Mouse (Mus musculus) heart, embryonic 15.5 days (tissue): ENCODE measurements around the gene Nmi. TPM values are rescaled to one million over a fixed set of nuclear protein-coding genes. Genes with fewer than 3 reads are reported as not detected.

Experiments
- ATAC-seq: fragments of 200-750 bp; cut with Nextera tagmentation; replicated peaks from 2 replicates; pipeline ENCODE4 v1.8.0; 2017; ENCODE audit warnings: low read depth, moderate TSS enrichment; ENCODE audit not compliant: insufficient number of reproducible peaks, insufficient read depth, low FRiP score
- H3K27ac ChIP-seq: fragments of 300-500 bp; sonication (generic); 2 replicates; pipeline ENCODE4 v1.5.1; 2015; ENCODE audit warnings: mild to moderate bottlenecking, inconsistent platforms
- H3K27me3 ChIP-seq: fragments of 300-500 bp; sonication (generic); 2 replicates; pipeline ENCODE4 v1.6.1; 2015; ENCODE audit warnings: inconsistent platforms
- H3K36me3 ChIP-seq: fragments of 300-500 bp; sonication (generic); 2 replicates; pipeline ENCODE4 v1.6.1; 2015; ENCODE audit warnings: mild to moderate bottlenecking, inconsistent platforms
- H3K4me1 ChIP-seq: fragments of 300-500 bp; sonication (generic); replicated peaks from 2 replicates; pipeline ENCODE4 v1.6.1; 2015; ENCODE audit warnings: inconsistent platforms
- H3K4me2 ChIP-seq: fragments of 300-500 bp; sonication (generic); 2 replicates; pipeline ENCODE4 v1.6.1; 2015; ENCODE audit warnings: inconsistent platforms, mild to moderate bottlenecking, moderate library complexity
- H3K4me3 ChIP-seq: fragments of 300-500 bp; sonication (generic); 2 replicates; pipeline ENCODE4 v1.5.1; 2015; ENCODE audit warnings: mild to moderate bottlenecking, inconsistent platforms
- H3K9ac ChIP-seq: fragments of 300-500 bp; sonication (generic); 2 replicates; pipeline ENCODE4 v1.6.1; 2015; ENCODE audit warnings: mild to moderate bottlenecking, inconsistent platforms
- H3K9me3 ChIP-seq: fragments of 300-500 bp; sonication (generic); replicated peaks from 2 replicates; pipeline ENCODE4 v1.6.1; 2016; ENCODE audit warnings: inconsistent platforms
- WGBS: fragments of 180-500 bp; shearing (Covaris S2); methylation state at CpG from one replicate; pipeline ENCODE4 v1.1.7; 2015; ENCODE audit warnings: mixed read lengths; 5-methylcytosine and 5-hydroxymethylcytosine counted together
- polyA plus RNA-seq: library from polyadenylated mRNA; unstranded; fragments of >200 nt; fragmentation: Nextera tagmentation; extraction: Ambion mirVana; gene quantifications from 2 replicates; pipeline ENCODE4 v1.2.1, GENCODE M21; 2015

Gene Nmi
- polyA plus RNA-seq, 1 experiment from 2014 or later, result 16.2 TPM

DNA sequence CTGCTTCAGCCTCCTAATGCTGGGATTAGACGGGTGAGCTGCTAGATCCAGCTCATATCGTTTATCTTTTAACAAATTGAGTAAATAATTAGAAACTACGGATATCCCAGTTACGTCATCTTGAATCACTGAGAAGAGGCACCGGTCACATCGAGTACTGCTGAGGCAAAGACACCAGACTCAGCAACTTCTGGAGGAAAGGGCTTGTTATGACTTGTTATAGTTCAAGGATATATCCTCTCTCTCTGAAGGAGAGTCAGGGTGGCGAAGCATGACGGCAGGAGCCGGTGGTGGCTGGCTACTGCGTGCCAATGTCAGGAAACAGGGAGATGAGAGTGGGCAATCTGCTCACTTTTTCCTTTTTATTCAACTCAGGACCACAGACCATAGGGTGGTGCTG, 11.9 kb upstream of the Nmi start:
- no peak overlapping the region for H3K4me2 ChIP-seq
- WGBS, result 91% methylated on average over 10 of the region's 10 CpGs
- H3K9ac ChIP-seq, result no peak overlapping the region
- no peak overlapping the region for H3K27ac ChIP-seq
- peaks cover 8% of the 10 kb centered on the region; the same call in 1 of the 2 replicates for H3K4me1 ChIP-seq
- no peaks in the 10 kb centered on the region for H3K27me3 ChIP-seq
- no peaks in the 10 kb centered on the region for H3K9me3 ChIP-seq
- H3K36me3 ChIP-seq, result no peaks in the 10 kb centered on the region
- no peak overlapping the region for H3K4me3 ChIP-seq
- no peak for ATAC-seq

DNA sequence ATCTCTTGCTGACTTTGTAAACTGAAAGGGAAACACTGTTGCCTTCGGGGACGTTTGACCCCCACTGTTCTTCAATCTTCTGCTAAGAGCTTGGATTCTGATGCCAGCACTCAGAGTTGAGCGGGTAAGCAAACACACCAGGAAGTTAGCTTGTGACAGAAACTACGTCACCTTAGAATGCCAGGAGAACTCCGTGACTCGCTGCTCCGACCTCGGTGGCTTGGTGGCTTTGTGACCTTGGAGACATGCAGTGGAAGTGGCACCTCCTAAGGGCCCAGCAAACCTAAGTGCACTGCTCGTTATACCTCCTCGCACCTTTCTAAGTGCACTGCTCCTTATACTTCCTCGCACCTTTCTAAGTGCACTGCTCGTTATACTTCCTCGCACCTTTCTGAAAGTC, 9.0 kb upstream of the Nmi start:
- no peak for ATAC-seq
- Histone ChIP-seq H3K9ac (no peak overlapping the region), H3K4me1 (peaks cover 8% of the 10 kb centered on the region; the same call in 1 of the 2 replicates)

DNA sequence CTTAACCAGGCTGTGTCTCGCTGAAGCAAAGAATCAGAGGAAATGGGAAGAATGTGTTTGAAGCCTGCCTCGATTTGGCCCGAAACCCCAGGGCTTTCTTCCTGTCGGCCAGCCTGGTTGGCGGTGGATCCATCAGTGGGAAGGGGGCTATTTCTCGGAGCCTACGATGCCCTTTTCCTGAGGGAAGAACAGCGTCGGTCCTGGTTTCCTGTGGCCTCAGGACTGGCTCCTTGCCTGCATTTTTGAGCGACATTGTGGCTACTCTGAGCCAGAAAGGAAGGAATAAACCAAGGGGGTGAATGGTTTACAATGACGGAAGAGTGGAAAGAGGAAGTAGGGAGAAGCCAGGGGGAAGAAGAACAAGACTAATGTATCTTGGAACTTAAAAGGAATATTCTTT, 8.3 kb upstream of the Nmi start:
- Histone ChIP-seq H3K9me3 (0 out of 2 replicates have a peak, but pooled peaks cover 5% of the 10 kb centered on the region), H3K4me1 (peaks cover 8% of the 10 kb centered on the region; the same call in 1 of the 2 replicates), H3K4me2 (peak overlapping the region; percentile 50), H3K36me3 (no peaks in the 10 kb centered on the region), H3K27ac (peak overlapping the region; percentile 66), H3K9ac (no peak overlapping the region), H3K4me3 (no peak overlapping the region), H3K27me3 (no peaks in the 10 kb centered on the region)
- WGBS, result 43% methylated on average over 11 of the region's 11 CpGs
- peak; percentile 55; the same call in 1 of the 2 replicates for ATAC-seq

More for the DNA sequence above, 9.0 kb upstream of the Nmi start:
- Histone ChIP-seq H3K4me3 (no peak overlapping the region), H3K4me2 (peak overlapping the region; percentile 50; the same call in 1 of the 2 replicates), H3K36me3 (no peaks in the 10 kb centered on the region), H3K27me3 (no peaks in the 10 kb centered on the region), H3K9me3 (0 out of 2 replicates have a peak, but pooled peaks cover 5% of the 10 kb centered on the region), H3K27ac (peak overlapping the region; percentile 66; the same call in 1 of the 2 replicates)
- whole genome bisulfite sequencing, result 48% methylated on average over 13 of the region's 13 CpGs

DNA sequence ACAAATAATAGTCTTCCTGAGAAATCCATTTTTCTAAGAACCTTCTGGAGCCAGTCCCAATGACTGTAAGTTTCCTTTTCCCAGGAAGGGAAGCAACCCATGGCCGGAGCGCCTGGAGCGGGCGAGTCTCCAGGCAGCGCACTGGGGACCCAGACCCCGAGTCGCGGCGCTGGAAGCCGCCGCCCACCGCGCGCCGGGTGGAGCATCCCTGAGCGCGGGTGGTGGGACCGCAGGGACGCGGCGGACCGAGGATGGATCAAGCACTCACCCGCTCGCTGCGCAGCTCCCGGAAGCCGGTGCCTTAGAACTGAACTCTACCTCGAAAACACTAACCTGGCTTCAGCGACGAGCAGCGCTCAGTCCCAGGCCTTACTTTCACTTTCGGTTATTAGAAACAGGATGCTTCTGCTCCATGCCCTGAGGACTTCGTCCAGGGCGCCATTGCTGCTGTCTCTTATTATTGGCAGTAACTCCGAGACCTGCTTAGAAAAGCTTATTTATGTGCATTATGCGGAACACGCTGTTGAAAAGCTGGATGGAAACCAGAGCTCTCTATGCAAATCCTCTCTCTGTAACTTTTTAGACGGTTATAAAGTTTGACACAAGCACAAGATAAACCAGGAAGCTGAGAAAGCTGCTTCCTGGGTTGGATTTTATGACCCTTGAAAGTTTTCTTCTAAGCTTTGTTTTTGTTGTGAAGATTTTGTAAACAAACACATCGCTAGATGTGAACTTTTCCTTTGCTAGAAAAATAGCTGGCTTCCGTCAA, 469 bp downstream of the Nmi start:
- H3K4me2 ChIP-seq, result peak overlapping the region; percentile 61
- H3K27me3 ChIP-seq, result no peaks in the 10 kb centered on the region
- peak overlapping the region; percentile 83 for H3K27ac ChIP-seq
- no peaks in the 10 kb centered on the region for H3K9me3 ChIP-seq
- peak; percentile 80 for ATAC-seq
- H3K4me3 ChIP-seq, result peak overlapping the region; percentile 60
- H3K4me1 ChIP-seq, result peaks cover 4% of the 10 kb centered on the region
- WGBS, result 3% methylated on average over 40 of the region's 40 CpGs
- H3K9ac ChIP-seq, result peak overlapping the region; percentile 61
- H3K36me3 ChIP-seq, result no peaks in the 10 kb centered on the region

DNA sequence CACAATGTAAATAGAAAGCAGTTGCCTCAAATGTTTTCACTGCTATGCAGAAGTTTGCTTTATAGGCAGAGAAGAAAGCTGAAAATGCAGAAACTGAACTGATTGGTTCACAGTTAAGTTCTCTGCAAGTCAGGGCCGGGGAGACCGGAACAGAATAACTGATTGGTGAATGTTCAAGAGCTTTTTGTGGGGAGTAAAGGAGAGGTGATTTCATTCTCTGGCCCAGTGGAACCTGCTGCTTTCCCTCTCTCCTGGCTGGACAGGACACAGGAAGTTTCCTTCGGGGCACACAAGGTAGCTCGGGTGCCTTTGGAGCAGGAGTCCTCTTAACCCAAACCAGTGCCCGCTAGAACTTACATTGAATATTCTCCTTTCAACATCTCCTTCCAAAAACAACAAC, 1.2 kb downstream of the Nmi start:
- Histone ChIP-seq H3K4me1 (peaks cover 4% of the 10 kb centered on the region), H3K9me3 (no peaks in the 10 kb centered on the region), H3K9ac (no peak overlapping the region), H3K27me3 (no peaks in the 10 kb centered on the region), H3K4me2 (peak overlapping the region; percentile 61), H3K4me3 (peak overlapping the region; percentile 60), H3K36me3 (no peaks in the 10 kb centered on the region), H3K27ac (peak overlapping the region; percentile 83; the same call in 1 of the 2 replicates)
- ATAC-seq, result no peak
- 36% methylated on average over 5 of the region's 5 CpGs for WGBS

DNA sequence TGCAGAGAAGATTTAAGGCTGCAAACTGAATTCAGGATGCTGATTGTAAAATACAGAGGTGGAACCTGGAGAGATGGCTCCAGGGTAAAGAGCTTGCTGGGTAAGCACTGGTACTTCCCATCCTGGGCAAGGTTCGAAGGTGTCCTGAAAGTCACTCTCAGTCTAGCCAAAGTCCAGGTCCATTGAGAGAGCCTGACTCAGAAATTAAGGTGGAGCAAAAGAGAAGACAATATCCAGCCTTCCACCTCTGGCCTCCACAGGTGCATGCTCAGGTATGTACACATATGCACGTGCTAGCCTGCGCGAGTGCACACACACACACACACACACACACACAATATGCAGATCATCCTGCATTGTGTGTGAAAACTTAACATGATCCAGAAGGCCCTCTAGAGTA, 2.4 kb downstream of the Nmi start:
- no peaks in the 10 kb centered on the region for H3K36me3 ChIP-seq
- ATAC-seq, result no peak
- H3K27me3 ChIP-seq, result no peaks in the 10 kb centered on the region
- no peaks in the 10 kb centered on the region for H3K9me3 ChIP-seq
- H3K4me1 ChIP-seq, result peaks cover 4% of the 10 kb centered on the region
- H3K4me3 ChIP-seq, result no peak overlapping the region
- H3K4me2 ChIP-seq, result no peak overlapping the region
- H3K27ac ChIP-seq, result no peak overlapping the region
- 99% methylated on average over 4 of the region's 4 CpGs for WGBS
- H3K9ac ChIP-seq, result no peak overlapping the region

DNA sequence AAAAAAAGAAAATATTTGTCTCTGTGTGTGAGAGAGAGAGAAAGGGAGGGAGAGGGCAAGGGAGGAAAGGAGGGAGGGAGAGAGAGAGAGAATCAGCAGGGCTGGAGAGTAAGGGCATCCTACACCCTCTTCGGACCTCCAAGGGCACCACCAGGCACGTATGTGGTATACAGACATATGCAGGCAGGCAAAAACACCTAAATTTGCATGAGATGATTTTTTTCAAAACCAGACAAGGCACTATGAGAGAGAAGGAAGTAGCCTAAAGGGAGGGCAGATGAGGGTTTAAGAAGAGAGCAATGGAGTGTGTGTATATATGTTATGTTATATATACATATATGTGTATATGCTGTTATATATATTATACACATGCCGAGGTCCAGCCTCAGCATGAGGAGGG, 6.0 kb downstream of the Nmi start:
- Histone ChIP-seq H3K27ac (no peak overlapping the region), H3K4me3 (no peak overlapping the region), H3K4me1 (no peaks in the 10 kb centered on the region), H3K9ac (no peak overlapping the region), H3K9me3 (no peaks in the 10 kb centered on the region), H3K4me2 (no peak overlapping the region), H3K36me3 (no peaks in the 10 kb centered on the region), H3K27me3 (no peaks in the 10 kb centered on the region)
- no peak for ATAC-seq
- WGBS, result 72% methylated on average over 3 of the region's 3 CpGs

DNA sequence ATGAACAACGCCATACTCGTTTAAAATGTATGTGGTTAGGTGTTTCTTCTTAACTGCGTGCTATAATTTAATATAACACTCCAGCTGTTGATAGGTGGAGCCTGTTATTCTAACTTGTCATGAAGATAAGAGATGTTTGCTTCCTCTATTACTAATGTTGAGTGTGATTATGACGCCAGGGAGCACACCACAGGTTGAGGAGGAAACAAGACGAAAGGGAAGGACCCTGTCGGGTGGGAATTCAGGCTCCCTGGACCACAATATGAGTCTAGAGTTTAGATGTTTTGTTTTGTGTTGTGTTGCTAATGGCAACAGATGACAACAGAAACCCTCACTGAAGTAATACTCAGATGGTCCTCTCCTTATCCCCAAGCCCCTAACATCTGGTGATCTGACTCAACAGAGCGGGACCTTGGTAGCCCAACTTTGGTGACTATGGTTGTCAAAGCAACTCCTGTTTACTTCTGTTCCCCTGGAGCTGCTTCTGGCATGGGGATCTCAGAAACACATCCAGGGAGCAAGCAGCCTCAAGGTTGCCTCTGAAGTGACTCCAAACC, 19.6 kb downstream of the Nmi start:
- 78% methylated on average over 7 of the region's 7 CpGs for WGBS
- Histone ChIP-seq H3K9ac (no peak overlapping the region), H3K27me3 (no peaks in the 10 kb centered on the region), H3K27ac (no peak overlapping the region), H3K4me1 (no peaks in the 10 kb centered on the region), H3K9me3 (no peaks in the 10 kb centered on the region), H3K36me3 (no peaks in the 10 kb centered on the region), H3K4me2 (no peak overlapping the region), H3K4me3 (no peak overlapping the region)
- ATAC-seq, result no peak

DNA sequence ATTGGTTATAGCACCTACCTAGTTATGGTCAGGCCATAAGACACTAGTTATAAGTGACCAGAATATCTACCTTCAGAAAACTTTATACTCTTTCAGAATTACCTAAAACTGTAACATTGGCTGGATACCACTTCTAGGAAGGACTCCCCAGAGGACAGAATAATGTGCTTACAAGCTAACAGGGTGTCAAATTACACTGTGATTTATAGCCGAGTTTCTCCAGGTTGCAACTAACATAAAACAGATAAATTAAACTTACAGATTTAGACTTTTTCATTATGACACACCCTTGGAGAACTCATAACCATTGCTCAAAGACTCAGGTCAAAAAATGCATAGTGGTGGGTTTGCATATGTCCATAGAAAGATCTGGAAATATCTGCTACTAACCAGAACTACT, 22.4 kb downstream of the Nmi start:
- H3K4me3 ChIP-seq, result no peak overlapping the region
- H3K4me1 ChIP-seq, result no peaks in the 10 kb centered on the region
- no peaks in the 10 kb centered on the region for H3K9me3 ChIP-seq
- no peaks in the 10 kb centered on the region for H3K27me3 ChIP-seq
- WGBS, result 34% methylated on average over 1 of the region's 1 CpGs
- H3K27ac ChIP-seq, result no peak overlapping the region
- no peak overlapping the region for H3K9ac ChIP-seq
- no peak for ATAC-seq
- H3K36me3 ChIP-seq, result no peaks in the 10 kb centered on the region
- no peak overlapping the region for H3K4me2 ChIP-seq

DNA sequence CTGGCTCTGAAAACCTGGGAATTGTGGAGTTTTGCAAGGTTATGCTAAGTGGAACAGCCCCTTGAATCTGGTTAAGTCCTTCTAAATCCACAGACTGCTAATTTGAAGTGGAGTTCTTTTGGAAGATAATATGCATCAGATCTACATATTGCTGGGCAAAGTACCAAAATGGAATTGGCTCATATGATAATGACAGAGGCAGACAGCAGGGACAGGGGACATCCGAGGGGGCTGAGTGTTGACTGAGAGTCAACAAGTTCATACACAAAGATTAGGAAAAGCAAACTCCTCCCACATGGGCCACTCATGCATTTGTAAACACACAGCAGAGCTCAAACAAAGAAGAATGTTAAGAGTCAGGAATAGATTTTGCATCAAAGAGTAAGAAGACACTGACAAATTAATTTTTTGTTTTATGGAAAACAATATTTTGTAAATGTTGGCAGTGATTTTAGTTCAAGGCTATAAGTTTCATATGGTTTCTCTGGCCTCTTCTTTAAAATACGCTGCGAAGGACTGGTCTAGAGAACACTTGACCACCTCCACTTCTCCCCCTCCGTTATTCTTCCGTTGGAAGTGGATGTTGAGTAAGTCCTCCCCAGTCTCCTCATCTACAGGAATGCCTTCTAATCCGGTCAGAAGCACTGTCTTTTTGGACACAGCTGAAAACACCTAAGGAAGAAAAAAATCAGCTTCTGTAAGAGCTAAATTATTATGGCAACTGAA, 25.0 kb downstream of the Nmi start:
- WGBS, result 67% methylated on average over 6 of the region's 6 CpGs
- H3K4me1 ChIP-seq, result no peaks in the 10 kb centered on the region
- no peaks in the 10 kb centered on the region for H3K9me3 ChIP-seq
- no peaks in the 10 kb centered on the region for H3K36me3 ChIP-seq
- no peak overlapping the region for H3K4me2 ChIP-seq
- no peak overlapping the region for H3K9ac ChIP-seq
- no peaks in the 10 kb centered on the region for H3K27me3 ChIP-seq
- H3K4me3 ChIP-seq, result no peak overlapping the region
- H3K27ac ChIP-seq, result no peak overlapping the region
- ATAC-seq, result no peak

DNA sequence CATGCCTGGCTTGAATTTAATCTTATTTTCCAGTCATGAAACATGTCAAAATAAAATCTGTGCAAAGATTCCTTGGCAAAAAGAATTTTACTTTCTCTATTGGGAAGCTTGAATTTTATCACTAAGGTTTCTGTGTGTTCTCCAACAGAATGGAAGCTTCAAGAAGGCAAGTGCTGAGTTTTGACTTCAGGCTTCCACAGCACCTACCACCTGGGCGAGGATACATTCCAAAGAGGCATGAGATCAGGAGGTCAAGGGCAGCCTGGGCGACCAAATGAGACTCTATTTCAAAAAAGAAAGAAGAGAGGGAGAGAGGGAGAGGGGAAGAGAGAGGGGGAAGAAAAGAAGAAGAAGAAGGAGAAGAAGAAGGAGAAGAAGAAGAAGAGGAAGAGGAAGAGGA, 27.5 kb downstream of the Nmi start:
- Histone ChIP-seq H3K9me3 (no peaks in the 10 kb centered on the region), H3K9ac (no peak overlapping the region), H3K4me1 (no peaks in the 10 kb centered on the region), H3K4me2 (no peak overlapping the region), H3K27me3 (no peaks in the 10 kb centered on the region), H3K27ac (no peak overlapping the region), H3K4me3 (no peak overlapping the region), H3K36me3 (no peaks in the 10 kb centered on the region)
- ATAC-seq, result no peak
- WGBS, result 45% methylated on average over 2 of the region's 2 CpGs
